Mouse (Mus musculus) hindbrain, embryonic 15.5 days (tissue): Measurements from ENCODE around the gene Ddx19b. TPM values are rescaled to one million over a fixed set of nuclear protein-coding genes. Genes with fewer than 3 reads are reported as not detected.
"Not testable (repeated sequence)": the region's sequence is repeated elsewhere in the genome, so short reads cannot be mapped to it uniquely, and the experiment has no call there.

ENCODE experiments used
- ATAC-seq: fragments of 200-750 bp; cut with Nextera tagmentation; 2 replicates; pipeline ENCODE4 v1.8.0; 2017; ENCODE audit warnings: low read depth, moderate number of reproducible peaks, moderate TSS enrichment; ENCODE audit not compliant: low FRiP score
- H3K27ac ChIP-seq: fragments of 300-500 bp; sonication (generic); replicated peaks from 2 replicates; pipeline ENCODE4 v1.5.1; 2015; ENCODE audit warnings: mild to moderate bottlenecking, inconsistent platforms
- H3K27me3 ChIP-seq: fragments of 300-500 bp; sonication (generic); 2 replicates; pipeline ENCODE4 v1.6.1; 2015; ENCODE audit warnings: control low read depth, inconsistent platforms
- H3K36me3 ChIP-seq: fragments of 300-500 bp; sonication (generic); 2 replicates; pipeline ENCODE4 v1.6.1; 2015; ENCODE audit warnings: control low read depth, inconsistent platforms
- H3K4me1 ChIP-seq: fragments of 300-500 bp; sonication (generic); replicated peaks from 2 replicates; pipeline ENCODE4 v1.6.1; 2015; ENCODE audit warnings: control low read depth, inconsistent platforms
- H3K4me2 ChIP-seq: fragments of 300-500 bp; sonication (generic); 2 replicates; pipeline ENCODE4 v1.6.1; 2015; ENCODE audit warnings: moderate library complexity, mild to moderate bottlenecking, inconsistent platforms
- H3K4me3 ChIP-seq: fragments of 300-500 bp; sonication (generic); 2 replicates; pipeline ENCODE4 v1.5.1; 2015; ENCODE audit warnings: mild to moderate bottlenecking, inconsistent platforms
- H3K9ac ChIP-seq: fragments of 300-500 bp; sonication (generic); 2 replicates; pipeline ENCODE4 v1.6.1; 2015; ENCODE audit warnings: inconsistent platforms
- H3K9me3 ChIP-seq: fragments of 300-500 bp; sonication (generic); 2 replicates; pipeline ENCODE4 v1.6.1; 2016; ENCODE audit warnings: control low read depth, inconsistent platforms
- WGBS: fragments of 180-500 bp; shearing (Covaris S2); methylation state at CpG from one replicate; pipeline ENCODE4 v1.1.7; 2015; 5-methylcytosine and 5-hydroxymethylcytosine counted together
- polyA plus RNA-seq: library from polyadenylated mRNA; unstranded; fragments of >200 nt; fragmentation: Nextera tagmentation; extraction: Ambion mirVana; gene quantifications from 2 replicates; pipeline ENCODE4 v1.2.1, GENCODE M21; 2015

The Ddx19b gene
- polyA plus RNA-seq, 1 experiment from 2014 or later = 6.2 TPM

- Histone ChIP-seq H3K9ac (peak within 1 kb of the TSS; percentile 87), H3K27me3 (peaks cover 7% of the 10 kb centered on the region; the same call in 1 of the 2 replicates), H3K4me3 (peak within 1 kb of the TSS; percentile 83), H3K9me3 (no peaks in the 10 kb centered on the region), H3K27ac (peak within 1 kb of the TSS; percentile 86), H3K4me1 (peaks cover 22% of the 10 kb centered on the region), H3K4me2 (peak within 1 kb of the TSS; percentile 73), H3K36me3 (peaks cover 14% of the 10 kb centered on the region)
- WGBS = 96% methylated on average over 7 of the region's 7 CpGs
- ATAC-seq = no peak
Observed at GRCm38 (mm10) chr8:111032916-111033315, 1.4 kb upstream of the Ddx19b start, which contains the start of gene Aars. TSS of gene Aars (plus strand) at chr8:111033144.

- Histone ChIP-seq H3K27ac (no peak overlapping the region), H3K4me3 (no peak overlapping the region), H3K9ac (no peak overlapping the region), H3K36me3 (no peaks in the 10 kb centered on the region), H3K27me3 (peaks cover 7% of the 10 kb centered on the region; the same call in 1 of the 2 replicates), H3K4me1 (peaks cover 25% of the 10 kb centered on the region), H3K9me3 (no peaks in the 10 kb centered on the region), H3K4me2 (no peak overlapping the region)
- WGBS = 87% methylated on average over 6 of the region's 6 CpGs
- no peak for ATAC-seq
Observed at GRCm38 (mm10) chr8:111030045-111030444, 1.5 kb downstream of the Ddx19b start.

GRCm38 (mm10) chr8:111029589-111029988 is 2.0 kb downstream of the Ddx19b start:
- WGBS = 58% methylated on average over 4 of the region's 4 CpGs
- Histone ChIP-seq H3K4me2 (no peak overlapping the region), H3K9ac (no peak overlapping the region), H3K27me3 (peaks cover 7% of the 10 kb centered on the region; the same call in 1 of the 2 replicates), H3K9me3 (no peaks in the 10 kb centered on the region), H3K27ac (no peak overlapping the region), H3K36me3 (no peaks in the 10 kb centered on the region), H3K4me3 (no peak overlapping the region), H3K4me1 (peaks cover 20% of the 10 kb centered on the region)
- no peak for ATAC-seq

GRCm38 (mm10) chr8:111027391-111027937 is 4.1 kb downstream of the Ddx19b start:
- Histone ChIP-seq H3K4me3 (peak overlapping the region; percentile 77), H3K27me3 (peaks cover 7% of the 10 kb centered on the region; the same call in 1 of the 2 replicates), H3K4me2 (peak overlapping the region; percentile 83), H3K9ac (peak overlapping the region; percentile 80), H3K36me3 (no peaks in the 10 kb centered on the region), H3K27ac (peak overlapping the region; percentile 79), H3K4me1 (peaks cover 13% of the 10 kb centered on the region), H3K9me3 (no peaks in the 10 kb centered on the region)
- peak; percentile 94 for ATAC-seq
- 0% methylated on average over 31 of the region's 31 CpGs for WGBS

- not testable (repeated sequence) for H3K9me3 ChIP-seq, H3K36me3 ChIP-seq, H3K27ac ChIP-seq, ATAC-seq, H3K4me2 ChIP-seq, H3K27me3 ChIP-seq, H3K4me3 ChIP-seq, H3K9ac ChIP-seq
- peaks cover 13% of the 10 kb centered on the region for H3K4me1 ChIP-seq
- 83% methylated on average over 2 of the region's 2 CpGs for WGBS
Observed at GRCm38 (mm10) chr8:111026609-111027008, 4.9 kb downstream of the Ddx19b start.

GRCm38 (mm10) chr8:111010230-111010991 is 21.1 kb downstream of the Ddx19b start:
- peaks cover 56% of the 10 kb centered on the region for H3K36me3 ChIP-seq
- H3K27ac ChIP-seq, ATAC-seq, H3K9me3 ChIP-seq, H3K4me3 ChIP-seq, H3K9ac ChIP-seq, H3K4me1 ChIP-seq, H3K27me3 ChIP-seq, H3K4me2 ChIP-seq: not testable (repeated sequence)
- 88% methylated on average over 9 of the region's 10 CpGs for WGBS

- 3% methylated on average over 58 of the region's 58 CpGs for WGBS
Observed at GRCm38 (mm10) chr8:110997547-110998531, 33.7 kb downstream of the Ddx19b start, which contains the start of gene Ddx19a. TSS of gene Ddx19a (minus strand) at chr8:110997800.

GRCm38 (mm10) chr8:110996641-110997430 is 34.7 kb downstream of the Ddx19b start:
- Histone ChIP-seq H3K9ac (peak overlapping the region; percentile 85), H3K36me3 (peaks cover 12% of the 10 kb centered on the region; the same call in 1 of the 2 replicates), H3K4me1 (peaks cover 9% of the 10 kb centered on the region), H3K4me3 (peak overlapping the region; percentile 97), H3K9me3 (no peaks in the 10 kb centered on the region), H3K27me3 (no peaks in the 10 kb centered on the region), H3K4me2 (peak overlapping the region; percentile 91), H3K27ac (peak overlapping the region; percentile 89)
- ATAC-seq = no peak
- WGBS = 38% methylated on average over 16 of the region's 16 CpGs

More at GRCm38 (mm10) chr8:110997547-110998531, 33.7 kb downstream of the Ddx19b start, which contains the start of gene Ddx19a:
- Histone ChIP-seq H3K27ac (peak within 1 kb of the TSS; percentile 89), H3K9me3 (no peaks in the 10 kb centered on the region), H3K4me1 (peaks cover 9% of the 10 kb centered on the region), H3K4me3 (peak within 1 kb of the TSS; percentile 97), H3K9ac (peak within 1 kb of the TSS; percentile 85), H3K36me3 (0 out of 2 replicates have a peak, but pooled peaks cover 8% of the 10 kb centered on the region), H3K27me3 (no peaks in the 10 kb centered on the region), H3K4me2 (peak within 1 kb of the TSS; percentile 91)
- peak; percentile 98 for ATAC-seq

GRCm38 (mm10) chr8:110990017-110990416 is 41.5 kb downstream of the Ddx19b start:
- Histone ChIP-seq H3K4me3 (no peak overlapping the region), H3K4me2 (no peak overlapping the region), H3K9me3 (no peaks in the 10 kb centered on the region), H3K27me3 (no peaks in the 10 kb centered on the region), H3K36me3 (peaks cover 57% of the 10 kb centered on the region), H3K27ac (no peak overlapping the region), H3K9ac (no peak overlapping the region), H3K4me1 (no peaks in the 10 kb centered on the region)
- ATAC-seq = no peak
- WGBS = 84% methylated on average over 9 of the region's 9 CpGs

- ATAC-seq = no peak
- Histone ChIP-seq H3K4me1 (no peaks in the 10 kb centered on the region), H3K9me3 (no peaks in the 10 kb centered on the region), H3K4me2 (no peak overlapping the region), H3K9ac (no peak overlapping the region), H3K27me3 (no peaks in the 10 kb centered on the region), H3K4me3 (no peak overlapping the region), H3K36me3 (peaks cover 75% of the 10 kb centered on the region), H3K27ac (no peak overlapping the region)
- WGBS = 91% methylated on average over 8 of the region's 8 CpGs
Observed at GRCm38 (mm10) chr8:110987805-110988744, 43.5 kb downstream of the Ddx19b start.
